Mouse (Mus musculus) ovary, postnatal 14 days (tissue): Measurements from ENCODE around the gene Unc5c.

ENCODE experiments used
- DNase-seq: peaks from one replicate; pipeline ENCODE4 v3.0.0; 2022; ENCODE audit warnings: low spot score

Unc5c gene

GRCm38 (mm10) chr3:141465104-141465705, at the start of gene Unc5c:
Gene Unc5c, plus strand, starts transcription at chr3:141465216.
- peak; percentile 43 for DNase-seq

- no peak for DNase-seq
Measured at GRCm38 (mm10) chr3:141457475-141457874, 7.5 kb upstream of the Unc5c start.

DNA sequence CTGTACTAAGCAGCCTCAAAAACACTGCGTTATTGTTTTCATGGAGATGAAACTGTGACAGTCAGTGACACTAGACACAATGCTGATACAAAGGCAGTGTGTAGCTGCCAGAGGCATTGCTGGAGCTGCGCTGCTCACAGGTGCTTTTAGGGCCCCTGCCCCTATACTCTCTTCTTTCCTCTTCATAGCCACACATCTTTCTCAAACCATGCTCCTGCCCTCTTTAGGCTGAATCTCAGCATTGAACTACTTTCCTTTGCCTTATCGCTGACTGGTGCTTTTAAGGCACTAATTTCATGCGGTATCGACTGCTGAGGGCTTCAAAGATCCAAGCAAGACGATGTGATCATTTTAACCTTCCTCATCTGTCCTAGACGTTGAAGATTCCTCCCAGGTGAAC, 2.5 kb upstream of the Unc5c start:
- no peak for DNase-seq

- DNase-seq, result peak; percentile 13
Measured at GRCm38 (mm10) chr3:141464691-141465103, 319 bp upstream of the Unc5c start.

DNA sequence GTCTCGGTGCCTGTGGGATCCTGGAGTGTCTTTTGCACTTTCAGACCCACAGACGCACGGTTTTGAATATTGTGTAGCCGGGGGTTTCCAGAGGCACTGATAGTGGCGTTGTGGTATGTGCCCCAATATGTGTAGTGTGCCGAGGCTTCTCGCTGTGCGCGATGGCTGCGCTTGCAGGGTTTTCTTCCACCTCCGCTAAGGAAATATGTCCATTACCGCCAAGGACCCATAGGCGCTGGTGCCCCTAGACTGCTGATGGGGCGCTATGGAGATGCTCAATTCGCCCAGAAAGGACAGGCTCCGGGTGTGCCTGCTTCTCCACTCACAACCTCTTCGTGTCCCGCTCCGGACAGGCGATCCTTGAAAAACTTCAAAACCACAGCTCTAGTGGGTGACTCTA, 1.0 kb downstream of the Unc5c start:
- DNase-seq, result no peak

DNA sequence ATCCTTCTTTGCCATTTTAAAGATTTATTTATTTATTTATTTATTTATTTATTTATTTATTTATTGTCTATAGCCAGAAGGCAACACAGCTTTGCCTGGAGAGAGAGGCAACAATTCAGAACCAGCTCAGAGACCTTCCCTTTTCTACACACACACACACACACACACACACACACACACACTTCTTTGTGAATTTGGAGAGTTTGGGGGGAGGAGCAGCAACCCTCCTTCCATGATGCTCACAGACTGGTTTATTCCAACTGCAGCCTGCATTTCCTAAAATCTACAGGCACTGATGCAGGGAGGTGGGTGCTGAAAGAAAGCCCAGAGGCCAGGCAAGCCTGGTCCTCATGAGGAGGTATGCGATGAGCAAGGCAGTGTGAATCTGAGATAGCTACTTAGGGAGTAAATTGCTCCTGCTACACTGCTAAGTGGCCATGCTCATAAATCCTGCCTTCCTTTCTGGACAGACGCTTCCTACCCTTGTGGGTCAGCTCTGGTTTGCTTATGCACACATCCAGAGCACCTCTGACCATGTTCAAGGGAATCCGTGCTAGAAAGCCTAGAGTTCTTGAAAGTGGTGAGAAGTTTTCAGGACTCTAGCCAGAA, 1.8 kb downstream of the Unc5c start:
- no peak for DNase-seq

- no peak for DNase-seq
Measured at GRCm38 (mm10) chr3:141469338-141469737, 4.3 kb downstream of the Unc5c start.

DNA sequence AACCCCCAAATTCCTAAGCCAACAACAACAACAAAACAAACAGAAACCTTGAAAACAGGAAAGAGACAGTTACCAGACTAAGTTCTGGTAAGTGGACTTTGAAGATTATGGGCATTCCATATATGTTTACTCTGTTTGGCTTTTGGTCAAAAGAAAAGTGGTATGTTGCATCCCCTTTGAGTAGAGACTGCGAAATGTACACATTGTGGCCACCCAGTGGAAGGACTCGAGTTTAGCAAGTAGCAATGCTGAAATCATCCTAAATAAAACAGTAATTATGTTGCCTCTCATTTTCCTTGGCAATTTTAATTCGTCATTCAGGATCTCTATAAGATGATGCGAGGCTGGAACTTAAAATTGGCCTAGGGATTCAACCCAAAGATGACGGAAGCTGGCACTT, 8.2 kb downstream of the Unc5c start:
- no peak for DNase-seq

- no peak for DNase-seq
Measured at GRCm38 (mm10) chr3:141475389-141475788, 10.4 kb downstream of the Unc5c start.

GRCm38 (mm10) chr3:141475919-141476318, 10.9 kb downstream of the Unc5c start:
- no peak for DNase-seq

DNA sequence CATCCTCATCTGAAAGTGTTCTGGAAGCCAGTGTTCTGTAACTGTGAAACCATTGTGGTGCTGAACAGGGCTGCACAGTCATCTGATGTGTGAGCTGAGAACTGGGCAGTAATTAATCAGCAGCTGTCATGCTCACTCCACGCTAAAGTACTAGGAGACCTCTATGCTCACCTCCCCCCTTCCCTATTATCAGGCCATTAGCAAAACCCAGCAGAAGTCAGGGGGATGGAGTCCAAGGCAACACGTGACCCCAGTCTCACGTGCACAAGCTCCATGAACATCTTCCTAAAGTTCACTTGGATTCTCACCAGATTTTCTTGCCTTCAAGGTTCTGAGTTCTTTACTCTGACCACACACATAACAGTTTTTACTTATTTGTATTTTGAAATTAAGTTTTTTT, 11.7 kb downstream of the Unc5c start:
- no peak for DNase-seq

DNA sequence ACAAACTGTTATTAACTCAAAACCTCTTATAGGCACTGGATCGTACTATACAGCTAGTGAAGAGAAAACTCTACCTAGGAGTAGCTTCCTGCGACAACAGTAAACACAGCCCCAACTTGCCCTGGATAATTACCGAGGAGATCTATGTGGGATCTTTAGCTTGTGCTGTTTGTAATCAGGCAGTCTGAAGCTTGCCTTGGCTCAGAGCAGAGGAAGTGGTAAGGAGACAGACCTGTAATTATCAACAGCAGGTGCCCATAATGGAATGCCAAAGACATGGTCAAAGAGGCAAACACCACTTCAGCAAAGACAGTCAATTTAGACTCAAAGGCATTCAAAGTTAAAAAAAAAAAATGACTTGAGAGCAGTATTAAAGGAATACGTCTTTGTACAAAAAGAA, 17.4 kb downstream of the Unc5c start:
- DNase-seq, result no peak

DNA sequence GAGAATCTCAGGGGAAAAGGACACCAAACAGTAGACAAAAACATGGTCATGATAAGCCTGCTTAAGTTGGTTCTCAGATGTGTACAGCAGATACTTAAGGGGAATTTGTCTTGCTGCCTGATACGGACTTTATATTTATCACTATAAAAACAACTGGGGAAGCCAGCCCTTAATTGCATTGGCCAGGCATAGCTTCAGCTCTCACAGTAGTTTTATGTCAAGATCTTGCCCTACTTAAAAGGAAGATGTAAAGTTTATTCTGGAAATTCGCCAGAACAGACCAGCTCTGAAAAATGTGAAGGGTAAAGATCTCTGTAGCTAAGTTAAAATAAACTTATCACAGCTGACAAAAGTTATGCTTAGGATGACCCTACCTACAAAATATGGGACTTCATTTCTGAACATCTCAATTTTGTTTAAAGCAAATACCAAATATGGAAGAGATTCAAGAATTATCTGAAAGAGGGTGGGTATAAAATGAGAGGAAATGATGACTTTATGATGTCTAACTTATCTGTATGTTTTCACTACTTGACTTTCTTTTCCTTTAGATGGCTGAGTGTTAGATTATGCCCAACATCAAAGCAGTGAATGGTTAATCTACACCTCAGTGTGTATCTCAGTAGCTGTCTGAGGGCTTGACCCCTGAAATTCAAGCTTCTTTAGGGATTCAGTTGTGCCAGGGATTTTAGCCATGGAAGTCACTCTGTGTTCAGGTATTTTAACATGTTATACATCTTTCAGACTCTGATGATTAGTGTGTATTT, 18.8 kb downstream of the Unc5c start:
- DNase-seq, result no peak

DNA sequence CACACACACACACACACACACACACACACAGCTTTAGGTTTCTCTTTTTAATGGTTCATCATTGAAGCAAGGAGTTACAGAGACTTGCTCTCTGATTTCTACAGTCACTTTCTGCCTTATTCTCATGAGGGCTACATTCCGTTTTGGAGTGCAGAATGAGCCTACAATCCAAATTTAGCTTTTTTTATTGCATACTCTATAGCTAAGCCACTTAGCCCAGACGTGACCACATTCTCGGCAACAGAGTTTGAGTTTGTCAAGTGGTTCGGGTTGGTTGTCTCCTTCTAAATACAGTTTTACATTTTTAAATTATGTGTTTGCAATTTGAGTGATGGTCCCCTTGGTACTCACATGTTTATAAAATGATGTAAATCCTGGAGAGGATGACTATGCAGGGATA, 20.2 kb downstream of the Unc5c start:
- DNase-seq, result no peak

- DNase-seq, result no peak
Measured at GRCm38 (mm10) chr3:141490647-141491046, 25.6 kb downstream of the Unc5c start.

- DNase-seq, result no peak
Measured at GRCm38 (mm10) chr3:141491272-141491950, 26.4 kb downstream of the Unc5c start.

- no peak for DNase-seq
Measured at GRCm38 (mm10) chr3:141491951-141492310, 26.9 kb downstream of the Unc5c start.

GRCm38 (mm10) chr3:141493000-141493399, 28.0 kb downstream of the Unc5c start:
- DNase-seq, result no peak

DNA sequence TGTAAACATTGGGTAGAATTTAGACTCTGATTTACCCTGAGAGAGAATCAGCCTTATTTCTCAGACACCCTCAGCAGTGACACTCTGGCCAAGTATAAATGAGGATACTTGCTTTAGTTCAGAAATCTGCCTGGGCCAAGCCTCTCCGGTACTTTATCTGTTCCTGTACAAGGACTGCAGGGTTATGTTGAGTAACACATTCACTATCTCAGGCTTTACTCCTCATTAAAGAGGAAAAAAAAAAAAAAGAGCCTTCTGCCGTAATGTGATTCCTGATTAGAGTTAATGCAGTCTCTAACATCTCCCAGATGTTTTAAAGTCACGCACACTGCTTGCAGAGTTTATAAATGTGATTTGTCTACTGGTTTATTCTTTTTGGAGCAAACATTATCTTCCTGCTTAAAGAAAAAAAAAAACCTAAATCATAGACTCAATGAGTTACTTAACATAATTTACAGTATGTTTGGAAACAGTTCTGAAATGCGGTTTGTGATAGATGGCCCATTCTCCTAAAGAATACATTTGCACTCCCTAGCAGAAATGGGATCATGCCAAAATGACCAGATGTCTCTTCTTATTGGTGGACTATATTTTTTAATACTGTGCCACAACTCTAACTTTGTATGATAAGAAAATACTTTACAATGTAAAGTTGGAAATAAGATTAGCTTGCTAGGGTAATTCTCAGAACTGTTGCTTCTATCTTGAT, 33.5 kb downstream of the Unc5c start:
- no peak for DNase-seq

- no peak for DNase-seq
Measured at GRCm38 (mm10) chr3:141501845-141502505, 37.0 kb downstream of the Unc5c start.

GRCm38 (mm10) chr3:141503331-141503730, 38.3 kb downstream of the Unc5c start:
- no peak for DNase-seq

DNA sequence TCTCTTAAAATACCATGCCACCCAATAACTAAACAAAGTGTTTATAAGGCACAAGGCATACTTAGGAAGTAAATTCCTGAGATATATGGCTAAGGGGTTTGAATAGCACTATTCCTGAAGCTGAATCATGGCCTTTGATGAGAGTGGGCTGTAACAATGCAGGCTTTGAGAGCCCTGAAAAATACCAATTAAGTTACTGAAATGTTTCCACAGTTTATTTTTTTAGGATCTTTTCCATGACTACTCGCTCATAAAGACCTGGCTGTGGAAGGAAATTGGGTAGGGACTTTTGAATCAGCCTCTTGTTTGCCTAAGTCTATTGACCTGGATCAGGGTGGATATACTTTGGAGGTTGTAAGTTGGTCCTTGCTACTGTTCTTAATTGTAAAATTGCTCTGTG, 44.8 kb downstream of the Unc5c start:
- DNase-seq, result no peak
